Mouse (Mus musculus) 416B (cell line): ENCODE data around the gene Rbfox1.

Experiments
- DNase-seq: peaks from one replicate; pipeline ENCODE4 v3.0.0; 2011; ENCODE audit warnings: low read depth

Rbfox1 gene

DNA sequence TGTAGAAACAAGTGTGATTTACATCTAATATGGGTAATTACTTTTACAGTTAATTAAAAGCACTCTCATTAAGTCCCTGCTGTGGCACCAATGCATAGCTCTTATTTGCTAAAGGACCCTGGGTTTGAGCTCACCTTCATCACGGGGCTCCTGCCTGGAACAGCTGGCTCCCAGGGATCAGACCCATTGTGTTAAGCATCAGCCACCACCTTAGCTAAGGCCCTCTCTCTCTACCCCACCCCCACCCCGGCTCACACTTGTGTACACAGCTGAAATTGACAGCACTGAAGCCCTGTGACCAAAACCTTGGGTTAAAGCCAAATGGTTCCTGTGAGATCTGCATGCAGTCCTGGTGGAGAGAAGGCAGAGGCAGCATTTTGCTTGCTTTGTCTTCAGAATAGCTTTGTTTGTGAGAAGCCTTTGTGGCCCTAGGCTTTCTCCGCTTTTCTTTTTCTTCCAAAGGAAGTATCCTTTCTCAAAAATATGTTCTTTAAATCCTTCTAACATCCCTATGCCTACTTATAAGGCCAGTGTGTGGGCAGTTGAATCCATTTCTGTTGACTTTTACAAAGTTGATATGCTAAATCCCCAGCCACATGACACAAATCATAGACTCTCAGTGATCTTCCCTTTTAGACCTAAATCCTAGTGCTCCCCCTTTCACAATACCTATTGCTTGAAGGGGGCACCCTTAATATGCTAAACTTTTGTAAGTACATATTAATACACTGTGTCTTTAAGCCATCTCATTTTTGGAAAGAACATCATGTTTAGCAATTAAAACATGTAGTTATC is 594.7 kb downstream of the Rbfox1 start:
- no peak for DNase-seq

DNA sequence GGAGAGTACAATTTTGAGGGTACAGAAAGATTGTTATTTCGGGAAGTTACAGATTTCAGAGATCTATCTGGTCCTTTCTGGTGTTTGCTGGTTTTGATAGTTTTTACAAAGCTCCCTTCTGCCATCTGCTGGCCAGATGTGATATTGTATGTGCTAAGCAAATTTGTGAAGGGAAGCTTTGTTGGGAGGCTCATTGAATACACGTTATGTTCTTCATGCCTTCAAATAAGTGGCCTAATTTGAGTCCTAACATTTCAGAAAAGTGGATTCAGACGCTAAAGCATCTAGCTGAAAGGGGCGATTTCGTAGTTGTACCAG is 595.2 kb downstream of the Rbfox1 start:
- DNase-seq, result peak; percentile 55

DNA sequence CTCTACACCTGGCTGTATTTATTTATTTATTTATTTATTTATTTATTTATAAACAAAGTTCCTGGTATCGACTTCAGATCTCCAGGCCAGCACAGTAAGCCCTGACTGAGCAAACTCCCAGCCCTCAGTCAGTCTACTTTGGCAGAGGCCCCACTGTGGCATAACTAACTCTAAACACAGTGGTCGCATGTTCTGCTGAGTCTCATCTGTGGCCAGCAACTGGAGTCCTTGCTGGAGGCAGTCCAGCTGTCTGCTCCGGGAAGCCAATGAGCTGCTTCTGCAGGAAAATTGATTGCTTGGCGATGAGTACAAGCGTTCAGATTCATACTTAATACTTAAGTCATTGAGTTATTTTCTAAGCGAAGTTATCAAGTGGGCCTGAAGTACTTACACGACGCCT is 598.5 kb downstream of the Rbfox1 start:
- no peak for DNase-seq

DNA sequence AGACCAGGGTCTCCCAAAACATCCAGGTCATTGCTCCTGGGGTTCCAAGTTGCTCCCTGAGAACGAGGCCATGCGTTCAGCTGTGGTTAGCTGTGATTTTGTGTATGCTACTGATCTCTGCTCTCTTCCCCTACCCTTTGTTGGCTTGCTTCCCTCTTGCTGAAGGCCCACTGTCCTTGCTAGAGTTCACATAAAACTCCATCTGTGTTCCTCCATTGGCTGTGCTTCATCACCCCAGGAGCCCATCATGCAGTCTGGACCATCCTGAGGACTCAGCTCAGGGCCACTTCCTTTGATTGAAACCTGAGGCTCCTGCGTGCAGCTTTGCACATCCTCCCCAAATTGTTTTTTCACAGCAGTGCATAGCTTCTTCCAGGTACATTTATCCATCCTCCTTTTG is 600.5 kb downstream of the Rbfox1 start:
- no peak for DNase-seq

DNA sequence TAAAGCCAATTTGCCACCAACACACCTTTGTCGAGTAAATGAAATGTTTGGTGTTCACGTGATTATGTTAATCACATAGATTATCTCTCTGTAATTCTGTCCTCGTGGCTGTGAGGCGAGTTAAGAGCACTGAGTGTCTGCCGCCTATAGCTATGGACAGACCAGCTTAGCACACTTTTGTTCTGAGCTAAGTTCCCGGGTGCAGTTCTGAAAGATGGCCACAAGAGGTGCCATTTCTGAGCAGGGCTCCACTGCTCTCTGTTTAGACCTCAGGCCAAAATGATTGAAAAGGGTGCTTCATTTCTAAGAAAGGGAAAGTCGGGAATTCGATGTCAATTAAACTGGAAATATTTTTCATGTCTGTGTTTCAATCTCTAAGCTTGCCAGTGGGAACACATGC is 617.1 kb downstream of the Rbfox1 start:
- peak; percentile 13 for DNase-seq

DNA sequence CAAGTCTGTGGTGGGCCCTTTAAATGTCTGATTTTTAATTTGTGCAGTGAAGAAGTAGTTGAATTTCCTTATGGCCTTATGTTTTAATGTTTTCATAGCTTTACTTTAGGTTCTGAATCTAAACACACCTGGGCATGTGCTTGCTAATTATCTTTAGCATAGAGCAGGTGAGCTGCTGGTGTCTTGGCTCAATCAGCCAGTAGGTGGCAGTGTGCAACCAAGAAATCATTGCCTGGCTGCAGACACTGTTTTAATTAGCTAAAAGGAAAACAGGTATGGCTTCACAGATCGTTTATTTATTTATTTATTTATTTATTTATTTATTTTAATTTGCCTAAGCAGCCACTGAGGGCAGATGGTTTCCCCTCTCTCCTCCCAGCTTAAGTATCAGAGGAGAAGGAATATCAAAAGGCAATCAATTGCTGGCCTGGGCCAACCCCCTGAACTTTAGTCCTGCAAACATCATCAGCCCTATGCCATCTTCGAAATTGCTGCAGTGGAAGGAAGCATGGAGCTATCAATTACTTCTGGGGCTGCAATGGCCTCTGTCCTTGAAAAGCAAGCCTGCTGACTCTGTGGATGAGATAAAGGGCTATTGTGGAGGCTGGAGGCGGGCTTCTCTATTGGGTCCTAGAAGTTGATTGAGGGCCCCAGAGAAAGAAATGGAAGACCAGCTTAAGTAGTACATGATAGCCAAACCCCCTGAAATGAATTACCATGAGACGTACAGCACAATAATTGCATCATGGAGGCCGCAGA is 618.6 kb downstream of the Rbfox1 start:
- DNase-seq, result peak; percentile 29

DNA sequence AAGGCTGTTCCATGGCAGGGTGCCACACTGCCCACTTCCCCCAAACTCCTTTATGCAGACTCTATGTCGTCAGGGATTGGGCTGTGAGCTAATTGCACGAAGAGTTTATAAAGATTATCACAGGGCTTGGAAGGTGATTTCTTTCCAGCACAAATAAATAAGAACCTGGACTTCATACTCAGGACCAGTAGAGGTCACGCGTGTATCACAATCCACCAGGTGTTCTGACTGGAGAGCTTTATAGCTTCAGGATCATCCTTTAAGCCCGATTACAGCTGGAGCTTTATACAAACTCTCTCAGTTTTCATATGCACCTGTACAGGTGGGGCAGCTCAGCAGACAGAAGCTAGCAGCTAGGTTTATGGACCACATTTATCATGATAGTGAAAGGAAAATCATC is 623.8 kb downstream of the Rbfox1 start:
- no peak for DNase-seq

DNA sequence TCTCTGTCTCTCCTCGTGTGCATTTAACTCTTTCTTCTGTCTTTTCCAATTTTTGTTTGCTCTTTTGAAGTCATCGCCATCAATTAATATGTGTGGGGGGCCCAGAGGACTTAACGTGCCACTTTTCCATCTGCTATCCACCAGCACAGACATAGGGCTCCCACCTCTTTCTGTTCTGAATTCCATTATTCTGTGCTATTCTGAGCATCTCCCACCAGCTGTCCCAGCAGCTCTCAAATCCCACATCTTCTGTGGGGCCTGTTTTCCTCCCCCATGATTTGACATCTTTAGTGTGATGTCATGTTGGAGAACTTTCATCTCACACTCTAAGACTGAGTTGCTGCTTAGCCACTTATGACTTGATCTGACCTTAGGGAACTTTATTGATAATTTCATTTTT is 634.3 kb downstream of the Rbfox1 start:
- DNase-seq, result no peak

DNA sequence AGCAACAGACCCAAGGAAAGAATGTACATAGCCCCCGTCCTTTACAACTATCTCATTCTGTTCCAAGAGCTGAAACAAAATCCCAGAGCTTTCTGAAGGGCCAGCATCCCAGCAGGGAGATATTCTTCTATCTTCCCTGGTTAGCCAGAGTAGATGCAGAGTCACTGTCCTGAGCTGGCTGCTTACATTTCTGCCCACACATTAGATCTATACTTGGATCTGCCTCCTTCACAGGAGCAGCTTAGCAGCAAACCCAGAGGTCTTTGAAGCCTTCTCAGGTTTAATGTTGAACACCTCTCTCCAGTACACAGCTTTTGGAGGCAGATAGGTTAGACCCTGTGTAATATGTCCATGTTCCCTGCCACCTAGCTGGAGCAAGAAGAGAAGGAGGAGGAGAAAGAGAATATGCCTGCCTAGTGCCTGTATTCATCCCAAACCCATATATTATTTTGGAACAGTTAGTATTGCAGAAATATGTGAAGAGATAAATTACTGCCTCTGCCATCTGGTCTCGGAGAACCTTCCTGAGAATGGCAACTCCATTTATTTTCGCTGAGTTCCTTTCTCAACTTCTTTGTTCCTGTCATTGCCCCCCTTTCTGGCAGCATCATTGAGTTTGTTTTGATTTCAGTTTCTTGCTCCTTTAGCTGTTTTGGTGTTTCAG is 640.5 kb downstream of the Rbfox1 start:
- DNase-seq, result no peak

DNA sequence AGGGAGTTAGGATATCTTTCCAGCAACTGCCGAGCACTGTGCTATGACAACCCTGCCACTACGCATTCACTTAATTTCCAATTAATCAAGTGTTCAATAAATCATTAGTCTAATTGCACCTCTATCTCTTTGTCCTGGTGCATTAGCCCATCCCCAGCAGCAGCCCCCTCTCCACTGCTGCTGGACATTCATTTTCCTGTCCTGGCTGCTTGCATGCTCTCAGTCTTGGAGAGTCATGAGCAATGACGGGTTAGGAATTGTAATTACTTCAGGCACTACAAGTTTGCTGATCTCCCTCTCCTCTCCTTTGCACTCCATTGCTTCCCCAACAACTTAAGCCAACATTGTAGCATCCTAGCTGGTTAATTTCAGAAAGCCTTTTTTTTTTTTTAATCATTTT is 646.3 kb downstream of the Rbfox1 start:
- no peak for DNase-seq

DNA sequence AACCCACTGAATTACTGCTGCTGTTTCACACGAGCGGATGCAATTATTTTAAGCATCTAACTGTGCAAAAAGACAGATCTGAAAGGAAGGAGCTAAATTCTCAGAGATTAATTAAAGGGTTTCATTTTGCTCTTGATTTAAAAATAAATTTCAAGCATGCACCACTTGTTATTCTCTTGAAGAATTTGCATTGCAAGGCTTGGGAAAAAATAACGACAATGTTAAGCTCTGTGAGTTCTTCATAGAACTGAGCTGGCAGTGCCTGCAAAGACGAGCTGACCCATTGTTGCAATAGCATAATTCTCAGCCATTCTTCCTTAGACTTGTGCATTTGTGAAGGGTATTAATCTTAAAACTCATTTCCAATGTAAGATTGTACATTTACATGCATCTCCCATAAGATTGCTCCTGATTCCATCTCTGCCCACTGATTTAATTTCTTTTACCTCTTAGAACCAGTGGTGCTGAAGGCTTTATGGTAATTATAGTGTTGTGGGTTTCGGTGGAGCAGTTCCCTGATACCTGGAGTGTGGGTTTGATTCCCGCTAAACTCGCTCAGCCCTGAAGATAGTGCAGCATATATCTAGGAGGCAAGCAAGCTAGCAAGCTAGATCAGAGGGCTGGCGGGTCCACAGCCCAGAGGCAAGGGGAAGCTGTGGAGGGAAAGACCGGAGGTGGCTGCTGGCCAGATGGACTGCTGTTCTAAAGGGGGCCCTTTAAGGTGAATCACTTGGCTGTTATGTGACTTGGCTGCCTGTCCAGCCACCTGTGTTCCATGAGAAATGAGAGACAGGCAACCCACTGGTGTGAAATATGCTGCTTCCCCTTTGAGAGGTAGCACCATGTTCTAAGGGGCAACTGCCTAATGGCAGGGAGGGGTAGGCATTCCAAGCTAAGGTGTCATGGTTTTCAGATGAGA is 647.2 kb downstream of the Rbfox1 start:
- no peak for DNase-seq

DNA sequence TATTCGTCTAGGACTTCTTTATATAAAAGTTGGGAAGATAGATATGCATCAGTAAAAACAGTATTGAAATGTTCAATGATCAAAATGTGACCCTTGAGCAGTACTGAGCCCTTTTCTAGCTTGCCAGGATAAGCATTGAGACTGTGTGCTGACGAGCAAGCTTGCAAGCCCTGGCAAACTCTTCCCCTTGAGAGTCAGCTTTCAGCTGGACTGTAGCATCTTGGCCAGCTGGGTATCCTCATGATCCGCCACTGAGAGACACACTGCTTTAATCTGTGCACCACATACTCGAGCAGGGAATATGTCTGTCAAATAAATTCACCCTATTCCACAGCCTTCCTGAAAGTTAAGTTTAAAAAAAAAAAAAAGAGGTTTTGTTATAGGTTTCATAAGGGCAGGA is 670.6 kb downstream of the Rbfox1 start:
- no peak for DNase-seq

DNA sequence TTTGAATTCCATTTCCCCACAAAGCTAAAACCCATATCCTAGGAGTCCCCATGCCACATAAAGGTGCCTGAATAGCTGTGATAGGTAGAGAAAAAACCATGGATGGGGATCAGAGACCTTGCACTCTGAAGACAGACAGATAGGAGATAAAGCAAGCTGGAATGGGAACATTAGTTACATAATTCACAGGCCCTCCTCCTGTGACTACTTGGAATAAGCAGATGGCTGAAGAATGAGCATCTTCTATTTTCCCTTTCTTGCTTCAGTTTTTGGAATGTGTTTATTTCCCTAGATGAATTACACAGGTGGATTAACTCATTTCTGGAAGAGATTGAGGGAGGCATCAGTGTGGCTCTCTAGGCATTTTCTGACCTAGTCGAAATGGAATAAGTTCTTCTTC is 672.6 kb downstream of the Rbfox1 start:
- DNase-seq, result no peak

DNA sequence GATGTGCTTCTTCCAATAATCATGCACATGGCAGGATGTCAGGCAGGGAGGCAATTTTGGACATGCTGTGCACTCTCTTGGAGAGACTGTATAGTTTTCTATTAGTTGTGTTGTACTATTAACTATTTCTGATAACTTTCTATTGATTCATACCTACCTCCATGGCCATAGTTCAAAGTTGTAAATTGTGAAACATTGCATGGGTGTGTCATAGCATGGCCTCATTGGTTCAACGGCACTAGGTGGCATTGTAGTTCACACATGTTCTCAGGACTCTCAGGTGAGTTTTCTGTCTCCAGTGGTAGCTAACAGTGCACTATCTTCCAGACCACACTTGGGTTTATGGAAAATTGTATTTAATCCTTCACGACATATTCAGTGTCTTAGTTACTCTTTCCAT is 699.5 kb downstream of the Rbfox1 start:
- DNase-seq, result no peak

DNA sequence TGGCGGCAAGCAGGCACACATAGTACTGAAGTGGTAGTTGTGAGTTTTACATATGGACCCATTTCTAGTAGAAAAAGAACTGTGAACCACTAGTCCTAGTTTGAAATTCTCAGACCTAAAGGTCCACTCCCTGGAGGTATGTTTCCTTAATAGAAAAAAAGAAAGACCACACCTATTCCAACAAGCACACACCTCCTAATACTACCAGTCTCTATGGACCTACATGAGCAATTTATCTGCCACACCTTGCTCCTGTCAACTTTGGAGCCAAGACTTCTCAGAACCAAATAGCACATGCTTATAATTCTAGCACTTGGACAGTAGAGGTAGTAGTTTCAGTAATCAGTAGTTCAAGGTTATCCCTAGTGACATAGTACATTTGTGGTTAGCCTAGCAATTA is 700.0 kb downstream of the Rbfox1 start:
- DNase-seq, result no peak

DNA sequence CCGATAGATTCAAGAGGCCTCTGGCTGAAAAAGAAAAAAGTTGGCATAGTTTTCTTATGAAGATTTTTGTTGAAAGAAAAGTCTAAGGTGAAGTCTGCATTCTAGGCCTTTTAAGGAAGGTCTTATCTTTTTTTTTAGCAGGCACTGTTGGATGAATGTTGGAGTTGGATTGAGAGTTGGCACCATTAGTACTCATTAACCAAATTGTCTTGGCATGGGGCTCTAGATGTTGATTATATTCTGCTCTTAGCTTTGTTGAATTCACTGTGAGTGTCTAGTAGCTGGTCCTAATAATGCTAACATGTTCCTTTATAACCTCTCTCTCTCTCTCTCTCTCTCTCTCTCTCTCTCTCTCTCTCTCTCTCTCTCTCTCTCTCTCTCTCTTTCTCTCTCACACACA is 731.4 kb downstream of the Rbfox1 start:
- DNase-seq, result no peak

DNA sequence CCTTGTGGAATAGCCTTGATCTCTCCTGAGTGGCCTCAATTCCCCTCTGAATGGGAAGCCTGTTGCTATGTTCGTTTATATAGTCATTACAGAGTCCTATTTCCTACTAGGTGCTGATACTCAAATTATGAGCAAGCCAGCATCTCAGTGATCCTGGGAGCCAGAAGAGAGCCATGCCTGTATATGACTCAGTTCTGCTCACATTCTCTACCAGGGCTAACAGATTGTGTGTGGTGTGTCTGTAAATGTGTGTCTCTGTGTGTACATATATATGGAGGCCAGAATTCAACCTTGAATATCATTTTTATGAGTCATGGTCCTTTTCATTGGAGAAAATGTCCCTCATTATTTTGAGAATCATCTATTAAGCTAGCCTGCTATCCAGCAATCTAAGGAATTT is 755.2 kb downstream of the Rbfox1 start:
- DNase-seq, result no peak

DNA sequence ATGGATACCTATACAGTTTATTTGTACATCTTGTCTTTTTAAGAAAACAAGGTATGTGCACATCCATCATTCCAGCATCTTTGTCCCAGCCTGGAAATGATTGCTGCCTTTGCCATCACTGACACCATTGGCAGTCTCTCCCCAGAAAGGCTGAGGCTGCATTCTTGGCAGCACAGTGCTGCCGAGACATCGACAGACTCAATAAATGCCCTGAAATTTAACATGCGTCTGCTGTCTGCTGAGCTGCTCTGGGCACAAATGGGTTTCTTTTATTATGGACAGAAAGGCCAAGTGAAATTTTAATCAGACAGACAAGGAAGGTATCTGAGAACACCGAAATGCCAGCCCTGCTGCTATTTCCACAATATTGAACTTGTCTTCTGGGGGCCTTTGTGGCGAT is 761.8 kb downstream of the Rbfox1 start:
- no peak for DNase-seq

DNA sequence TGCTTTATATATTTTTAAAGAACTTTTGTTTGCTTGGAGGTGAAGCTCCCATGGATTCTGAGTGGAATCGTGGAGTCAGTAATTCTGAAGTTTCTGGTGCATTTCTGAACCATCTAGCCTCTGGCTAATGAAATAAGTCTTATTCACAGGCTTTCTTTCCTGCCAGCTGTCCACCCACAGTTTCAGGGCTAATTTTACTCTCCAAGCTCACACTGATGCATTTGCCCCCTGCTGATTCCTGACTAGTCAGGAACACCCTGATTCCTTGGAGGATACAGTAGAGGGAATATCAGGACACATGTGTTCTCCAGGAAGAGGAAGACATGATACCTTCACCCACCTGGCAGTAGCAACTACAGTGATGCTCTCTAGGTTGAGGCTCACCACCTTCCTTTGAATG is 763.6 kb downstream of the Rbfox1 start:
- DNase-seq, result no peak

DNA sequence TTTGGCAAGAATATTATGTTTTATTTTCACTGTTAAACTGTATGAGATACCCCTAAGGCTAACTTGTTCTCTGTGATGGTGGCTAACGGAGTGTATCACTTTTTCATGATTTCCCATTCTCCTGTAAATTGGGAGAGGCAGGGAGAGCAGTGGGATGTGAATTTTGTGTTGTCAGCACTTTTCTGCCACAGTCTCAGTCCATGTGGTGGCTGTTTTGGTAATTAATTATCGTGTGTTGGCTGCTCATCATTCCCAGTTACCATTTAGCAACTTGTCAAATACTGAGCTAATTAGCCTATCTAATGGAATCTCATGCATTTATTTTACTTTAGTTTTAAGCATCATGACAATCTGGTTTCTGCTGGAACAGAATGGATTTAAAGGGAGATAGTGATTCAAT is 773.4 kb downstream of the Rbfox1 start:
- DNase-seq, result no peak

DNA sequence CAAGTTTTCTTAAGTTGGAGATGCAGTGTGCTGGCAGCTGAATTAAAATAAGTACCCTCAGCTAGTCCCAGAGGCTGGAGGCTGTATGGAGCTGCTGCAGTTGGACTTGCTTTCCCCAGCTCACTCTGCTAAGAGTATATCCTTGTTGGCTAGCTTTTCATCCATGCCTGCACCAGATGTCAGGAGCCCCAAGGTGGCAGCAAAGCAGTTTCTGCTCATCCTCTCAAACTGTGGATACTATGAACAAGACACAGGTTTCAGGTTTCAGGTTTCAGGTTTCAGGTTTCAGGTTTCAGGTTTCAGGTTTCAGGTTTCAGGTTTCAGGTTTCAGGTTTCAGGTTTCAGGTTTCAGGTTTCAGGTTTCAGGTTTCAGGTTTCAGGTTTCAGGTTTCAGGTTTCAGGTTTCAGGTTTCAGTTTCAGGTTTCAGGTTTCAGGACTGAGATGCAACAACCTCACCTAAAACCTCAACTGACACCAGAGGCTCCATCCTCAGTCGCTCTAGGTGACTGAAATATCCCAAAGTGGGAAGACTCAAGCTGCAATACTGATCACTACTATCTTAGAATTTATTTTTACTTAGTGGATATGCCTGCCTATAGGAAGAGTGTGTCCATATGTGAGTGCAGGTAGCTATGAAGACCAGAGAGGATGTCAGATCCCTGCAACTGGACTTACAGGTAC is 801.1 kb downstream of the Rbfox1 start:
- DNase-seq, result peak; percentile 21

DNA sequence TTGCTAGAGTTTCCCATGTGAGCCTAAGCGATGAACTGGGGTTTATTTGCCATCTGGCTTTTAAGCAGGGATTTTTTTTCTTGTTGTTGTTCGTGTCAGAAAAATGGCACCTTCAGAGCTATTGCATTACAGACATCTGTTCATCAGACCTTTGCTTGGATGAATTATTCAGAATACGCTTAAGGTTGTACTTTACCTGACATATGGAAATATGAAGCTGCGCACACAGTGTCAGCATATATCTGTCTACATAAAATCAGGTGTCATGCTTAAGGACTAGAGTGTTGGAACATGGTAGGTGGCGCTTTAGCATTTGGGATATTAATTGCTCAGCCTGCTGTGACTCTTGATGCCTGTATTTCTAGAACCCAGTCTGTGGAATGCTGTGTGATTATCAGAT is 819.7 kb downstream of the Rbfox1 start:
- no peak for DNase-seq
